Mouse (Mus musculus) spleen, adult 2 months (tissue): ENCODE data around the gene G430095P16Rik.

Experiments
- CTCF ChIP-seq: fragments of 200-500 bp; IDR thresholded peaks from 2 replicates; pipeline ENCODE4 v1.5.1; 2011; ENCODE audit warnings: mild to moderate bottlenecking, inconsistent platforms; ENCODE audit not compliant: insufficient read depth, insufficient read length, insufficient replicate concordance; ENCODE audit errors: extremely low read depth
- POLR2A ChIP-seq: fragments of 200-500 bp; IDR thresholded peaks from 2 replicates; pipeline ENCODE4 v1.6.1; 2011; ENCODE audit warnings: low read depth, low read length, inconsistent platforms

GRCm38 (mm10) chr8:84684537-84684936 is 38.3 kb upstream of the G430095P16Rik start:
- TF ChIP-seq CTCF (no peak), POLR2A (no peak)
